Mouse (Mus musculus): Measurements from ENCODE around the gene Mef2c.

The Mef2c gene

DNA sequence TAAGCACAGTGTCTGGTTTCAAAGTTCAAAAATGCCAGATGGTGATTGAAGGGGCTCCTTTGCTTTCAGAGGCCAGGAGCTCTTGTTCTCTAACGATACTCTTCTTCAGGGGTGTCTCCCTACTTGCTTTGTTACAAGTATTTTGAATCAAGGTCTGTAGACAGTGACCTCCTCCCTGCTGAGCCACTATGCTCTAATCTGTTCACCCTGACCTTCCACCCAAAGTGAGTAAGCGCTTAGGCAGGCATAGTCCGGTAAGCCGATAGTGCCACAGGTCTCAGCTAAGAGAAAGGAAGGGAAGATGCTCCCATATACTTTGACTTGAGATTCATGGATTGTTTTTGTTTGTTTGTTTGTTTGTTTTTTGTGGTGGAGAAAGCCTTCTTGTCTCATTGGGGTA, 69.5 kb downstream of the Mef2c start:
- no peak for DNase-seq (ENCODE audit: extremely low spot score)

DNA sequence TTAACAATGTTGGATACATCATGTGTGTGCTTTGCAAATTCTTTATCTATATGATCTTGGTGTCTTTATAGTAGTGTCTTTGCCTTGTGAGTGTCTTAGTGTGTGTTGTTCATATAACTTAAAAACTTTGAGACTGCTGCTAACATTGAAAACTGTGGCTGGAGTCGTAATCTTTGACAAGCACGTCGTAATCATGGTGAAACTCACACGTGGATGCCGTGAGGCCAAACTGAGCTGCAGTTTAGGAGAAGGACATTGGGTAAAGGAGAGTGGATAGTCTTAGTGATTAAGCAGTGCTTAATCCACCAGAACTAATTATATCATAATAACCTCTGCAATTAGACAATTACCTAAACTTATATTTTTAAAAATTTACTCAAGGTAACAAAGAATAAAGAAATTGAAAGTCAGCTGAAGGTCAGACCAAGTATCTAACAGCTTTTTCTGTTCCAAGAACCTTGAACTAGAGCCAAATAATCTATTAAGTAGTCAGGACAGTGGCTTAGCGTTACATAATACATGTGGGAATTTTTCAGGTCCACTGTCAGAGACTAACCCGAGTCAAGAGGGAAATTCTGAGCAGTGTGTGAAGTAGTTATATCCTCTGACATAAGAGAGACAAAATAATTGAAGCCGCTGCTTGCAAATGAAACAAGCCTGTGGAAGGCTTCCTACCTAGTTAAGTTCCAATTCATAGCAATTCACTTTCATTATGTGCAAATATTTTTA, 70.2 kb downstream of the Mef2c start:
- no peak for DNase-seq (ENCODE audit: extremely low spot score)

DNA sequence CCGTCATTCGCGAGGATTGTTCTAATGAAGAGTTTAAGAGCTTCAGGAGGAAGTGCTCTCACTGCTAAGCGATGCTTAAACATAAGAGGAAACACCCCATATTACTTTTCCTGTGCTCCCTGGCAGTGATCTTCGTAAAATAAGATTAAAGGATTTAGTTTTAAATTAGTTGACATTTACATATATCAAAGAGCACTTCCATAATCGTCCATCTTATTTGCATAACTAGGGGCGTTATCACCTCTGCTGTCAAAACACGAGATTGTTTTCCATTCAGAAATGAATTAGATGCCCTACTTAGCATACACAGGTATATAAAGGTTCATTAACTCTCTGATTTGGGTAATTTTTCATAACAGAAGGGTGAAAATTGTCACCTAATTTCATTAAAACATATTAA, 71.0 kb downstream of the Mef2c start:
- no peak for DNase-seq (ENCODE audit: extremely low spot score)

DNA sequence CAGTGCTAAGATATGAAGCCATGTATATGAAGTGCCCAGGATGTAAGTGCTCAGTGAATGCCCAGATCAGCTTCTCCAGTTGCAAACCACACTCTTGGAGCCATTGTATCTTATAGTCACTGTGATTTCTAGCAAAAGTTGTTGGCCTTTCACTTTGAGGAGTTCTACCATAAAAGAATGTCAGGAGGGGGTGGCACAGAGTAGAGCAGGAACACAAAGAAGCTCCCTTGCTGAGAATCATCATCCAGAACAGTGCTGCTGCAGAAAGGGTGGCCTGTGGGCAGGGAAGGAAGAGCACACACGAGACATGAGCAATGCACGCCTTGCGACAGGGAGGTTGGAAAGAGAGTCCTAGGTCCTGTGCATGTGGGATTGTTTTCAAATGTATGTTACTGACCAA, 75.6 kb downstream of the Mef2c start:
- DNase-seq (ENCODE audit: extremely low spot score) = no peak

DNA sequence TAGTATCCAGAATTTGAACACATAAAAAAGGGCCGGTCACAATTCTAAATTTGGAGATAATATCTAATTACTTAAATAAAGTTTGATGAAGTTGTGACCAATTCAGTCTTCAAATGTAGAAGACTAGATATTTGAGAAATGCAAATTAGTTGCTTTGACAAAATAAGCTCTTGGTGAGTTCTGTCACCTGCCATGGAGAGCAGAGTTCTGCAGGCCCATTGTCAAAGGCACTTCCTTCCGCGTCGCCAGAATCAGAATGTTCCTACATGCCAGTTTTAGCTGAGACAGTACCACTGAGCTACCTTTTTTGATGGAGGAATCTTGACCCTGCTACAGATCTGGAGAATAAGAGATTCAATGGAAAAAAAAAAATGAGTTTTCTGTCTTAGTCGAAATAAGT, 77.0 kb downstream of the Mef2c start:
- DNase-seq (ENCODE audit: extremely low spot score) = no peak

DNA sequence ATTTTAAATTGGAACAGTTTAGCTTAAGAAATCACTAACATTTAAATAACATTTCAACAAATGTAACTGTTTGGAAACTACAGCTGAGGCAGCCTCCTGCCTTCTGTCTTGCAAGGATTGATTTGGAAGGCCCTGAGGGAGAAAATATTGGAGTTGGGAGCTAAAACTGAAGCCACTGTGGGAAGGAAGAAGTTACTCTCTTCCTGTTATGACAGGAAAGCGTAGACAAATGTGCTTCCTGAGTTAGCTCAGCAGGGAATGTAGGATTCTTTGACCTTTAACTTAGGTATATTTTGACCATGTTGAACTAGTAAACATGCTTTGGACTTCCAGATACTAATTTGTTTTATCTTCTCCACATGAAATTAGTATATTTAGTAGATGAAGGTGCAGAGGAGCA, 78.7 kb downstream of the Mef2c start:
- no peak for DNase-seq (ENCODE audit: extremely low spot score)

DNA sequence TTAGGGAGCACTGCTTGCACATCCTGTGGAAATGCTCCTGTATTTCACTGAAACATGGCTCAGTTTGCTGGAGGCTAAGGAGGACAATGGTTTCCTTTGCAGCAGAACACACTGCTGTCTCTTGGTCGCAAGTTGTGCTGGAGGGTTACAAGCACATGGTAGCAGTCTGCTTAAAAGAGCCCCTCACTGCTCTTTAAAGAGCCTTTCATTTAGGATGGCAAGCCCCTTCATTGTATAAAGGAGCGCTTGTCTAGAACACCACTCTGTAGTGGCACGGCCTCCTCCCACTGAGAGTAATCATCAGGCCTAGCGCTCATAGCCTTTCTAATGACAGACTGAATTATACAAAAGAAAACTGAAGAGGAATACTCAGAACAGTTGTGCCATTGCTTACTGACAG, 80.0 kb downstream of the Mef2c start:
- DNase-seq (ENCODE audit: extremely low spot score) = no peak

DNA sequence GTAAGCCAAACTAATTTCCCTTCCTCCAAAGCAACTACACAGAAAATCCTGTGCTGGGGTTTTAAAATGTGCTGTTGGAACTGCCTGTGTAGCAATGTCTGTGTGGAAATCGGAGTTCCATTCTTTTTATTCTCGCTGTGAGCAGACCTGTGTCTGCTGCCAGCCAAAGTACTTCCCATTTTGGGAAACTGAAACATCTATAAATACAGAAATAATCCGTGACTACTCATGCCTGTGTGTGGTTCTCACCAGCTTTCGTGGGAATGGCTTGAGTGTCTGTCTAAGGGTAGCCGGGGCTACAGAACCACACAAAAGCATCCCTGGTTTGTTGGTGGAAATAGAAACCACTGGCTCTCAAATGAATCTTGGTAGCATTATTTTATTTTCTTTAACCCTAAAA, 81.5 kb downstream of the Mef2c start:
- DNase-seq (ENCODE audit: extremely low spot score) = no peak

DNA sequence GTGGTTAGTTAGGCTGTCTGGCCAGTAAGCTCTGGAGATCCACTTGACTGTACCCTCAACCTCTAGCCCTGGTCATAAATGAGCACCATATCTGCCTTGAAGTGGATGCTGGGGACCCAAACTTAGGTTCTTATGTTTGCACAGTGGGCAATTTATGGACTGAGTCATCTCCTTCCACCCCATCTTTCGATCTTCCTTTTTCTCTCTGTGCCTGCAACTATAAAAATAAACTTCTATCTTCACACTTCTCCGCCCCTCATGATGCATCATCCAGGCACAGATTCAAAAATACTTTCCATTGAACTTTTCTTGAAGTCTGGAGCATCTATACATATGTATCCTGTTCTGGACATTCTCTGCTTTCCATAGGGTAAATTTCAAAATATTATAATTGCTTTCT, 84.4 kb downstream of the Mef2c start:
- DNase-seq (ENCODE audit: extremely low spot score) = no peak

DNA sequence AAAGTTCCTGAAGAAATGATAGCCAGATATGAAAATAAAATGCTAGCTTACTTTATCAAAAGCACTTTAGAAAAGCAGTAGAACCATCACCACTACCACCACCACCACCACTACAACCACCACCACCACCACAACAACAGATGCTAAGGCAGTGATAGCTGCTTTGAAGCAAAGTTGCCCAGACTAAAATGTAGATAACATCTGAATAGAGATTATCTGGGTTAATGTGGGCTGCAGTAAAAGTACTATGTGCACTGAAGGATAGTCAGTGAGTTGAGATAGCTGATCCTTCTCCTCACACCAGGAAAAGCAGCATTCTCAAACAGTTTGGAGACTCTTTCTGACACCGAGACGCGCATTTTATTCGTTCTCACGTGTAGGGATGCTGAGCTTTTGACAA, 87.1 kb downstream of the Mef2c start:
- no peak for DNase-seq (ENCODE audit: extremely low spot score)

DNA sequence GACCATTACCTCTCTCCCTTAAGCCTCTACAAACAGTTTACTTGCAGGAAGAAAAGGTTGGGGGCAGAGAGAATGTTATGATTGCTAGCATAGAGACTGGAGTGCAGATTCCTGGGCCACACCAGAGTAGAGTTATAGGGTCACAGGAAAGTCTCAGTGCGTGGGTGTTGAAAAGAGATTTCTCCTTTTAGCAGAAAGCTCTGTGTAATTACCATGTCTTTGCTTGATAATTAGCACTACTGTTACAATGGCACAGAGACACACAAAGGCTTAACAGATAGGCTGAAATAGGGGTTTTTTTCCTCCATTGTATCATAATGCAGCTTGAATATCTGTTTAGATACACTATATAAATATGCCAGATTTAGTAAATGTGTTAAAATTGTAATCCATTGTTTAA, 91.6 kb downstream of the Mef2c start:
- DNase-seq (ENCODE audit: extremely low spot score) = no peak

DNA sequence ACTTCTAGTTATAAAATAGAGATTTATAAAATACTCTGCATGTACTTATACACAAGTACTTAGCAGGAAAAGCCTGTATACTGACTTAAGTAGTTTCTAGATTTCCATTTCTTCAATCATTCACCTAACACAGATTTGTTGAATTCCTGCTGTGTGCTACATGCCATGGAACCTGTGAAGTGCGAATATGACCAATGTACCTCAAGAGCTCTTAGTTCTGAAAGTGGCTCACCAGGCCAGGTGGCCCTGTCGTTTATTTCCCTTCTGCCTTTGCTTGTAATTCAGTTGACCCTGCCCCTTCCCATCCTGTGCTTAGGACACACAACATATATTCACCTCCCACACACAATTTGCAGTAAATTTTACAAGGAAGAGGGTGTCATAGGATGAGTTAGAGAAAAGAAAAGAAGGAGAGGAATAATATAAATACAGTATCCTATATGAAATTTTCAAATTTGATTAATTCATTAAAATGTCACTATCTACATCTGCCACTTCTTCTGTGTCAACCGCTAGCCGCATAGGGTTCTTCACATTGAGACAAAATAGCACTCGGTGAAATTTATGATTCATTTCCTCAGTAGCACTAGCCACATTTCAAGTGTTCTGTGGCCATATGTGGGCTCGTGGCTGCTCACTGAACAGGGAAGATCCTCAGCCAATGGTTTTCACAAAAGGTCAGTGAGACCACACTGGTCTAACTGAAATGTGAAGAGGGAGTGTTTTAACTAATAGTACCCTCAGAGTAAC, 93.3 kb downstream of the Mef2c start:
- no peak for DNase-seq (ENCODE audit: extremely low spot score)

DNA sequence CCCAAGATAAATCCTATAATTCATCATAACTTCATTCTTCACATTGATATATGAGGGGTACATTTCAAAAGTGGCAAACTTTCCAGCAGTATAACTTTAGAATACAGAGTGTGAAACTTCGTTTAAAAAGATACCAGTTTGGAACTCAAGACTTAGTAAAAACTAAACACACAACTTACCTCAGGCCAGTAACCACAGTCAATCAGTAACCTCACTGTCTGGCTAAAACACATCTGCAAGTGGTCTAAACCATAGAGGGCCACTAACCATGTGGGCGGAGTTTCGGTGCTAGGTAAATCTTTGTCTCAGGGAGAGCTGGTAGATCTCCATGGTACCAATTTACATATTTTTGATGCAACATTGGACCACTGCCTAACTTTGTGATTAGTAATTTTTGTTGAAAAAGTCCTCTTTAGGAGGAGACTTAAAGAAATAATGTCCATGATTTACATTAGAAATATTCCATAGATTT, 93.9 kb downstream of the Mef2c start:
- no peak for DNase-seq (ENCODE audit: extremely low spot score)

DNA sequence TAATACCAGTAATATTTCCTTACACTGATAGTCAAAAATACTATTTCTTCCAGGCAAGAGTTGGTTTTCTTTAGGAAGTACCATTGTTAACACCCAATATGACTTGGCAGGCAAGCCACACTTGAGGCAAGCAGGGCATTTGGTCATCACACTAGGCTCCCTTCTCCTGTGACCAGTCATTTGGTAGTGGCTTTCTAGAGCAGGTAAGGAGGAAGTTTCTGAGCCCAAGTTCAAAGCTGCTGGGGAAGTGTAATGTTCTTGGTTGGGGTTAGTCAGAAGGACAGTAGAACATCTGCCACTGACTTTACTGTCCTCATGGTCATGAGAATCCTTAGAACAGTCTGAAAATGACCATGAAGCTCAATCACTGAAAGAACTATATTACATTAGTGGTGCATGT, 96.5 kb downstream of the Mef2c start:
- no peak for DNase-seq (ENCODE audit: extremely low spot score)

DNA sequence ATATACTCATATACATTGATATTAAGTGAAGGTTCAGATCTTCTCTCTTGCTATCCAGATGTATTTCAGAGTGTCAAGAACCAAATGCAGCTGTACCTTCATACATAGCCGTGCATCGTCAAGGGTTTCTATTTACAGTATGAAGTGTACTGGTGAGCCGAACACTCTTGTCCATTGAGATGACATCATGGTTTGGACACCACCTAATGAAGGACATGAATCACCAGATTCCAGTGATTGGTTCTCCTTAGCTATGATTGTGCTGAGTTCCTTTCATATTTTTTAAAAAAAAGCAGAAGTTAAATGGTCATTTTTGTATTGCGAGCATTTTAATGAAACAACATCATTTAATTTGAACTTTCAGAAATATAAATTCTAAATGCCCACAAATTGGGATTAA, 97.9 kb downstream of the Mef2c start:
- DNase-seq (ENCODE audit: extremely low spot score) = no peak

DNA sequence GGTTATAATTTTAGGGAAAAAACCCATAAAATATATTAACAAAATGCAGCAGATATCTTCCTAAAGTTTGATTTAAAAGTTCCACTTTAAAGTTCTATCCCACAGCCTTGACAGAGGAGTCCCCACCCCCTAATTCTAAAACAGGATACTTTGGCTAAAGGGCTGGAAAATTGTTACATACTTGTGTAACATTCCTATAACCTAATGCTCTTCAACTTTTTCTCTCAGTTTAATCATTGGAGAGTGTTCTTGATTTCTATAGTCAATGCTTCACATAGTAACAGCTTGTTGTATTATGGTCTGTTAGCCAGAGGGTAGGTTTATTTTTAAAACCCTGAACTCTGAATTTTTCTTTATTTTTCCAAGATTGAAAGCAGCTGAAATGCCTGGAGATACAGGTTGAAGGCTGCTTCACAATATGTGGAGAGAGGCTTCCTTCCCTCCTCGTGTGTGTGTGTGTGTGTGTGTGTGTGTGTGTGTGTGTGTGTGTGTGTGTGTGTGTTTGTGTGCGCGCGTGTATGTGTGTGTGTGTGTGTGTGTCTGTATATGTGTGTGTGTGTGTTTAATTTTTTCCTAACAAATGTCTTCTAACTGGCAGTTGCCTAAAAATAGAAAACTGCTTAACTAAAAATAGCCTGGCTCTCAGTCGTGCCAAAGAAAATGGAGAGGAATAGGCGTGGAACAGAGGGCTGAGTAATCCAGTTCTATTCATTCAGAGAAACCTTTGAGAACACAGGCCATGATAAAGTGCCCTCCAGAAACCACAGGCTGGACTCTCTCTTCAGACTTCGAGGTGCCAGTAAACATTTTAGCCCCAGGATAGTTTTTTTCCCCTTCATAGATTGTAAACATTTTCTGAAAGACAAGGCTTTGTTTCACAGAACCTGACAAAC, 99.8 kb downstream of the Mef2c start:
- DNase-seq (ENCODE audit: extremely low spot score) = peak; percentile 15

DNA sequence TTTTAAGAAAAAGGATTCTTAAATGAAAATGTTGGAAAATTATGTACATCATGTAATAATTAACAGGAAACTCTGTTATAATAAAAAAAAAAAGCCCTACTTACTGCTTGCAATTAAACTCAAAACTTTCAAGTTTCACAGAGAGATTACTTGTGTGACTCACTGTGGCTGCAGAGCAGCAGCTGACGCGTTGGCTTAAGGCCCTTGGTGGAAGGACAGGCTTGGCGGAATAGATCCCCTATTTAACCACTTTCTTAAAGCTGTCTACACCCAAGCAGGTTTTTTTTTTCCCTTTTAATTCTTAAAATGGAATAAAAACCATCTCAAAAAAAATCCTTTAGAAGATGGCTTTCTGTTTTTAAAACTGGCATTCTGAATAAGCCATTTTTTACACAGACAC, 100.5 kb downstream of the Mef2c start:
- DNase-seq (ENCODE audit: extremely low spot score) = no peak

DNA sequence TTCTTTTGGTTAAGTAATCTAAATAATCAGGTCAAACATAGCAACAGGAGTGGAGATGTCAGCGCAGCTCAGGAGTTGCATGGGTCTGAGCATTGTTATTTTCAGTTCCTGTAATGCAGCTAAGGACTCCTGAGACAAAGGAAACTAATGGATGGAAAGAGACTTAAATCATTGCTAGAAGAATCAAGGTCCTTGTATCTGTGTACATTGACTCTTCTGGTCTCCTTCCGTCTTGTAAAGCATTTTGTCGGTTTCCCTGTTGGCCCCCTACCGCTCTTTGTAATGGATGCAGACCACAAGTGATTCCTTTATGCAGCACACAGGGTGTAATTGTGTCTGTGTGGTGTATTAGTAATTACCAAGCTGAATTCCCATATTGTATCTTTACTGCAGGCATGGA, 101.0 kb downstream of the Mef2c start:
- no peak for DNase-seq (ENCODE audit: extremely low spot score)

DNA sequence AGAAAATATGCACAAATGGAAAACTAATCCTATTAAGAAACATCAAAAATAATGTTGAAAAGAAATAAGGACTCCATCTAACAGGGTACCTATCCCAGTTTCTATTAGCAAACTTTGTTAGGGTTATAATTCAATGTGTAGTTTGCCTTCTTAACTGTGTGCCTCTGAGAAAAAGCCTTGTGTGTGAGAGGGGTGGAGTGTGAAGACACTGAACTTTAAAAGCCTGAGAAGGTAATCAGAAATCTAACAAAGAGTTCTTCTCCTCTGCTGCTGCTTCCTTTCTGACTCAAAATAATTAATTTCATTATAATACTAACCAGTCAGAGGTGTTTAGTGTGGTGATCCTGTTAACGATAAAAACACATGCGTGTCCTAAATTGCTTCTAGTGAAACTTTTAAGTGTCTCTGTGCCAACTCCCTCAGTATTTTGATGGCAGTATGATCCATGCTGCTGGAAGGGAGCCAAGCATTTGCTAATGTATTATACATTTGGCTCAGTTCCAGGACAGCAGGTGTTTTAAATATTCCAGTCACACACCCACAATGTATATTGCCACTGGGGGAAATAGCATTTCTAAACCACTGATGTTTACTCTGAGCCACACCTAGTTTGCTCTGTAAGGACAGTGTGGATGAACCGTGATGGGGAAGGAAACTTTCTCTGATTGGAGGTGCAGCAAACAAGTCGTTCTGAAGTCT, 104.2 kb downstream of the Mef2c start:
- no peak for DNase-seq (ENCODE audit: extremely low spot score)

DNA sequence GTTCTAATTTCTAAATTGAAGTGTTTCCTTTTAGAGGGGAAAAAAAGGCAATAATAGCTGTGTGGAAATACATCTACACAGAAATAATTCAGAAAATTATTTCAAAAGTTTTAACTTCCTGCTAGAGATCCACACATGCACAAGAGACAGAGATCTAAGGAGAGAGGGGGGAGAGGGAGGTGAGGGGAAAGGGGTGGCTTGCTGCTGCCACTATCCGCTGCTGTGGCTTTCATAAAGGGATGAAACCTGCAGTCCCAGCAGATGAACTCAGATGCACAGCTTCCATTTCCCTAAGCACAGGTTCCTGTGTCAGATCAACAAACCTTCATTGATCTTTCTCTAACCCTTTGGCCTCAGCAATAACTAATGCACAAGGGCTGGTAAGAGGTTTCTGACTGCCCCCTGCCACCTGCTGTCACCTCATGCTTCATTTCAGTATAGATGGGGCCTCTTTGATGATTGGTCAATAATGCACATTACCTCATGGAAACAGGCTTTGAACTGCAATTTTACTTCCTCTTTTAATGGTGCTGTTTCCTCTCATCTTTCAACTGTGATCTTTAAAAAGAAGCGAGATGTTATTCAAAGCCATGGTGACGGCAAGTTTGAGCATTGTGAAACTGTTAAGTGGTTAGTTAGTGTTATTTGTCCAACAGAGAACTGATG, 105.2 kb downstream of the Mef2c start:
- DNase-seq (ENCODE audit: extremely low spot score) = no peak

DNA sequence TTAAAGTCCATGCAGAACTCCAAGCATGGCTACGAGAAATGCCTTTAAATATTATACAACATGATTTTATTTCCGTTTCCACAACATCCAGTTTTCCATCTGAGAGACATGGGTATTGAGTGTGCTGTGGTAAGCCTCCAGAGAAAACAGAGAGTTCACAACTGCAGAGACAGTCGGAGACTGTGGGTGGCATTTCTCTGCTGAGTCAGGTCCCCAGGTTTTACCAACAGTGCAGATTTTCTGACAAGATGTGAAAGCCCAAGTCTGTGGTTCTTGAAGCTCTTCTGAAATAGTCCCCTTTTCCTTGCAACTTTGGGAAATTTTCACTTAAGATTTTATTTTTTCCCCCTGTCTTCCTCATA, 105.7 kb downstream of the Mef2c start:
- no peak for DNase-seq (ENCODE audit: extremely low spot score)

All from embryo, embryonic 9.5 days (tissue).